13 mouse cellular contexts compared by ENCODE assay signal in genomic region chr11:113600526-113601245, GRCm38 (mm10). TPM values are rescaled to one million over a fixed set of nuclear protein-coding genes. Genes with fewer than 3 reads are reported as not detected.
DNase-seq lines count a peak whose midpoint lies in the region; ATAC-seq lines count a peak whose summit lies in the region.
"Had no signal": no experiment of that assay in that cellular context is flagged by ENCODE, and none has a peak within 500 bp of the region (broad histone marks: within the 10 kb centered on the region; RNA-seq: fewer than 3 reads in every experiment).

No protein-coding gene starts in this region.

- intact Hi-C loops in heart, postnatal 36 days (cut with DNase I), result no loop called here

- H3K36me3 ChIP-seq in hindbrain, embryonic 10.5 days, result no peaks in the 10 kb centered on the region
- H3K36me3 ChIP-seq in midbrain, embryonic 11.5 days (ENCODE audit: control insufficient read depth, insufficient read depth, low read length), result no peaks in the 10 kb centered on the region
- H3K36me3 ChIP-seq: embryonic facial prominence, embryonic 15.5 days had no signal

- H3K4me1 ChIP-seq in hindbrain, embryonic 10.5 days (replicated peaks), result peaks cover 47% of the 10 kb centered on the region
- peaks cover 18% of the 10 kb centered on the region for H3K4me1 ChIP-seq in midbrain, embryonic 11.5 days (ENCODE audit: control insufficient read depth, insufficient read depth, low read length)

- H3K4me2 ChIP-seq in midbrain, embryonic 11.5 days, result no peak overlapping the region
- H3K4me2 ChIP-seq: embryonic facial prominence, embryonic 15.5 days had no signal

- H3K9me3 ChIP-seq in hindbrain, embryonic 10.5 days, result no peaks in the 10 kb centered on the region
- no peaks in the 10 kb centered on the region for H3K9me3 ChIP-seq in midbrain, embryonic 11.5 days (ENCODE audit: control insufficient read depth, low read length)
- H3K9me3 ChIP-seq: embryonic facial prominence, embryonic 15.5 days had no signal

- H3K27ac ChIP-seq in hindbrain, embryonic 10.5 days, result peak overlapping the region; percentile 66
- peak overlapping the region; percentile 67; the same call in 1 of the 2 replicates for H3K27ac ChIP-seq in midbrain, embryonic 11.5 days (ENCODE audit: low read depth, low read length)
- H3K27ac ChIP-seq: embryonic facial prominence, embryonic 15.5 days had no signal

- 80% methylated on average over 18 of the region's 18 CpGs for WGBS in hindbrain, embryonic 10.5 days
- 88% methylated on average over 18 of the region's 18 CpGs for WGBS in midbrain, embryonic 11.5 days

- H3K9ac ChIP-seq in midbrain, embryonic 11.5 days (ENCODE audit: low read length), result no peak overlapping the region
- H3K9ac ChIP-seq: embryonic facial prominence, embryonic 15.5 days had no signal

- DNase-seq in cerebellum, adult 11-12 months, result peak; percentile 38
- peak; percentile 45 for DNase-seq in cerebellum, adult 9-11 months
- DNase-seq in hindbrain, embryonic 10.5 days (ENCODE audit: low spot score), result no peak
- peak; percentile 83 for DNase-seq in midbrain, embryonic 11.5 days (ENCODE audit: low spot score, missing footprints)
- DNase-seq in heart, postnatal 36 days, result no peak
- no peak for DNase-seq in layer of hippocampus, postnatal 25 days (ENCODE audit: extremely low spot score in 1 of 2, low spot score in 1 of 2)
- no peak for DNase-seq in frontal cortex, postnatal 10 days (ENCODE audit: low spot score in 2 of 2)
- DNase-seq: gastrocnemius, postnatal 36 days; layer of hippocampus, adult 9-11 months; lung, postnatal 36 days had no signal

- H3K4me3 ChIP-seq in hindbrain, embryonic 10.5 days, result no peak overlapping the region
- no peak overlapping the region for H3K4me3 ChIP-seq in midbrain, embryonic 11.5 days (ENCODE audit: low read depth, low read length)
- H3K4me3 ChIP-seq: embryonic facial prominence, embryonic 15.5 days had no signal

- no peak for ATAC-seq in midbrain, embryonic 11.5 days (ENCODE audit: low FRiP score)
- ATAC-seq: activated CD4-positive, CD25-positive, alpha-beta regulatory T cell, adult 4 months had no signal

- no peaks in the 10 kb centered on the region for H3K27me3 ChIP-seq in hindbrain, embryonic 10.5 days (ENCODE audit: insufficient read depth, poor library complexity, severe bottlenecking)
- H3K27me3 ChIP-seq in midbrain, embryonic 11.5 days (ENCODE audit: control insufficient read depth, insufficient read depth, low read length), result no peaks in the 10 kb centered on the region
- H3K27me3 ChIP-seq: embryonic facial prominence, embryonic 15.5 days had no signal

RNA-seq across cellular contexts. Expression of gene Sstr2, which starts 18.5 kb away (rescaled TPM):
- 18.7 and 30.4 TPM in 2 replicates for polyA plus RNA-seq in hindbrain, embryonic 10.5 days (2016; fragmentation: Nextera tagmentation; extraction: Ambion mirVana)
- 12.4 and 12.6 TPM in 2 replicates for polyA plus RNA-seq in midbrain, embryonic 11.5 days (2014; fragmentation: Nextera tagmentation; extraction: Ambion mirVana)
- total RNA-seq in heart, postnatal 36 days (2021), result not detected
- total RNA-seq in layer of hippocampus, postnatal 25 days (2021), result 10 to 100 TPM; 25.6 to 27.3 TPM
- total RNA-seq: gastrocnemius, postnatal 36 days; liver, adult 2 months had no signal
- polyA plus RNA-seq: activated CD4-positive, CD25-positive, alpha-beta regulatory T cell, adult 4 months had no signal

RNA-seq across cellular contexts. Expression of gene Cog1, which starts 48.3 kb away (rescaled TPM):
- polyA plus RNA-seq in hindbrain, embryonic 10.5 days (2016; fragmentation: Nextera tagmentation; extraction: Ambion mirVana), result 32.1 and 40.3 TPM in 2 replicates
- 30.0 and 30.1 TPM in 2 replicates for polyA plus RNA-seq in midbrain, embryonic 11.5 days (2014; fragmentation: Nextera tagmentation; extraction: Ambion mirVana)
- total RNA-seq in heart, postnatal 36 days (2021), result 10 to 100 TPM; 17.6 to 18.3 TPM
- 10 to 100 TPM; 53.4 to 64.0 TPM for total RNA-seq in layer of hippocampus, postnatal 25 days (2021)

RNA-seq across cellular contexts. Expression of gene Slc39a11, which starts 49.2 kb away (rescaled TPM):
- 21.5 and 25.3 TPM in 2 replicates for polyA plus RNA-seq in hindbrain, embryonic 10.5 days (2016; fragmentation: Nextera tagmentation; extraction: Ambion mirVana)
- 17.7 and 17.8 TPM in 2 replicates for polyA plus RNA-seq in midbrain, embryonic 11.5 days (2014; fragmentation: Nextera tagmentation; extraction: Ambion mirVana)
- total RNA-seq in heart, postnatal 36 days (2021), result 1 to 10 TPM; 2.6 to 3.9 TPM
- total RNA-seq in layer of hippocampus, postnatal 25 days (2021), result 10 to 100 TPM; 23.0 to 23.3 TPM

Comparison
In these comparisons a context has a peak if more than half of its experiments do, and no peak if none do; other contexts are left out.
1. DNase-seq: peak in cerebellum, adult 11-12 months (single experiment), cerebellum, adult 9-11 months (single experiment) and midbrain, embryonic 11.5 days (single experiment); none in hindbrain, embryonic 10.5 days (single experiment), heart, postnatal 36 days (0 of 2), layer of hippocampus, postnatal 25 days (0 of 2) and frontal cortex, postnatal 10 days (0 of 2).
2. RNA of gene Sstr2, which starts 18.5 kb away (total RNA-seq): 25.6 to 27.3 TPM in layer of hippocampus, postnatal 25 days; not detected in heart, postnatal 36 days; every median in the first group is over 10 times any median in the second.
3. RNA of gene Slc39a11, which starts 49.2 kb away (total RNA-seq): 23.0 to 23.3 TPM in layer of hippocampus, postnatal 25 days; 2.6 to 3.9 TPM in heart, postnatal 36 days; every median in the first group is over 4 times any median in the second.